Mouse (Mus musculus) kidney, embryonic 16.5 days (tissue): ENCODE data around the gene Pld5. TPM values are rescaled to one million over a fixed set of nuclear protein-coding genes. Genes with fewer than 3 reads are reported as not detected.
A peak's percentile ranks its signal among the peaks of the same experiment; 100 is the strongest.

Experiments
- ATAC-seq: fragments of 200-750 bp; cut with Nextera tagmentation; 2 replicates; pipeline ENCODE4 v1.8.0; 2017; ENCODE audit warnings: moderate TSS enrichment; ENCODE audit not compliant: low FRiP score, low TSS enrichment
- H3K27ac ChIP-seq: fragments of 300-500 bp; sonication (generic); 2 replicates; pipeline ENCODE4 v1.5.1; 2014; ENCODE audit warnings: low read length
- H3K27me3 ChIP-seq: fragments of 300-500 bp; sonication (generic); 2 replicates; pipeline ENCODE4 v1.6.1; 2014; ENCODE audit warnings: low read length, control low read depth, mixed read lengths; ENCODE audit not compliant: insufficient read depth
- H3K36me3 ChIP-seq: fragments of 300-500 bp; sonication (generic); 2 replicates; pipeline ENCODE4 v1.6.1; 2014; ENCODE audit warnings: low read length, control low read depth, mixed read lengths; ENCODE audit not compliant: insufficient read depth
- H3K4me1 ChIP-seq: fragments of 300-500 bp; sonication (generic); 2 replicates; pipeline ENCODE4 v1.6.1; 2014; ENCODE audit warnings: low read length, control low read depth, mixed read lengths; ENCODE audit not compliant: insufficient read depth
- H3K4me2 ChIP-seq: fragments of 300-500 bp; sonication (generic); replicated peaks from 2 replicates; pipeline ENCODE4 v1.6.1; 2014; ENCODE audit warnings: low read depth, low read length
- H3K4me3 ChIP-seq: fragments of 300-500 bp; sonication (generic); 2 replicates; pipeline ENCODE4 v1.5.1; 2014; ENCODE audit warnings: mild to moderate bottlenecking, low read length
- H3K9ac ChIP-seq: fragments of 300-500 bp; sonication (generic); replicated peaks from 2 replicates; pipeline ENCODE4 v1.6.1; 2014; ENCODE audit warnings: low read length
- H3K9me3 ChIP-seq: fragments of 300-500 bp; sonication (generic); 2 replicates; pipeline ENCODE4 v1.6.1; 2016; ENCODE audit warnings: low read length, control low read depth
- WGBS: fragments of 180-500 bp; shearing (Covaris S2); extraction: QIAGEN DNeasy Blood & Tissue Kit; methylation state at CpG from one replicate; pipeline ENCODE4 v1.1.7; 2014; 5-methylcytosine and 5-hydroxymethylcytosine counted together
- polyA plus RNA-seq: library from polyadenylated mRNA; unstranded; fragments of >200 nt; fragmentation: Nextera tagmentation; extraction: Ambion mirVana; gene quantifications from 2 replicates; pipeline ENCODE4 v1.2.1, GENCODE M21; 2015

Gene Pld5
- polyA plus RNA-seq, 1 experiment from 2014 or later: 1.9 TPM

DNA sequence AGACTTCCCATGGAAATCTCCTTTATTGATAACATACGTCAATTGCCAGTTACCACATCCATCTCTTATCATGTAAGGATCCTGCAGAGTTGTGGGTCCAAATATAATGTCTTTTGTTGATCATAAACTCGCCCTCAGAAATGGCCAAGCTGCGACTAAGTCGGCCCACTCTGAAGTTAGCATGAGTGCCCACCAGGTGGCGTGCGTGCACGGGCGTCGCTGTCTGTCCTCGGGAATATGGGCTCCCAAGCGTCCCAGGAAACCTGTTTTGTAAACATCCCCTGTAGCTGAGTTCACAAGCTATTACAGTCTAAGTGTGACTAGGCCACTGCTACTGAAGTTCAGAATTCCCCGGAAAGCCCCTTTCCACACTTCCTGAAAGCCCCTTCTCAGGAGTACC is 51.9 kb downstream of the Pld5 start:
- Histone ChIP-seq H3K9me3 (no peaks in the 10 kb centered on the region), H3K36me3 (no peaks in the 10 kb centered on the region), H3K27ac (no peak overlapping the region), H3K4me1 (0 out of 2 replicates have a peak, but pooled peaks cover 3% of the 10 kb centered on the region), H3K4me2 (peak overlapping the region; percentile 36; the same call in 1 of the 2 replicates), H3K9ac (no peak overlapping the region), H3K4me3 (0 out of 2 replicates have a peak overlapping the region, but pooled peaks have one; percentile 4), H3K27me3 (no peaks in the 10 kb centered on the region)
- WGBS: 7% methylated on average over 12 of the region's 12 CpGs
- peak; percentile 69; the same call in 1 of the 2 replicates for ATAC-seq

DNA sequence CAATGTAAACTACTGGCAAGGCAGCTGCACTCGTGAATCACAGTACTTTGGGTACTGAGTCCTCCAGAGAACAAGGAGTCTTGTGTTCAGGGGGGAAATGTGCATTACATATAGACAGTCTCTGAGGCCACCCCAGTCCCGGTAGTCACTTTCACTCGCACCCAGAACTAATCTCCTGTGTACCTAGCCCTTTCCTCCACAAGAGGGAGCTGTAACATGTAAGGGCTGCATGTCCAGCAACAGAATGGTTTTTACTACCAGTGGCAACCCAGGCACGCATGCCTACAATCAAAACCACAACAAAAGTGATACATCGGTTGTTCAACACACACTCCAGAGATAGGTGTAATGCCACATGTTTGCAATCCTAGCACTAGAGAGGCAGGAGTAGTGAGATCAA is 56.9 kb downstream of the Pld5 start:
- Histone ChIP-seq H3K9me3 (no peaks in the 10 kb centered on the region), H3K27me3 (no peaks in the 10 kb centered on the region), H3K36me3 (no peaks in the 10 kb centered on the region), H3K4me1 (peaks cover 8% of the 10 kb centered on the region; the same call in 1 of the 2 replicates), H3K9ac (no peak overlapping the region), H3K4me3 (no peak overlapping the region), H3K27ac (no peak overlapping the region), H3K4me2 (no peak overlapping the region)
- no peak for ATAC-seq
- WGBS: 86% methylated on average over 5 of the region's 5 CpGs

DNA sequence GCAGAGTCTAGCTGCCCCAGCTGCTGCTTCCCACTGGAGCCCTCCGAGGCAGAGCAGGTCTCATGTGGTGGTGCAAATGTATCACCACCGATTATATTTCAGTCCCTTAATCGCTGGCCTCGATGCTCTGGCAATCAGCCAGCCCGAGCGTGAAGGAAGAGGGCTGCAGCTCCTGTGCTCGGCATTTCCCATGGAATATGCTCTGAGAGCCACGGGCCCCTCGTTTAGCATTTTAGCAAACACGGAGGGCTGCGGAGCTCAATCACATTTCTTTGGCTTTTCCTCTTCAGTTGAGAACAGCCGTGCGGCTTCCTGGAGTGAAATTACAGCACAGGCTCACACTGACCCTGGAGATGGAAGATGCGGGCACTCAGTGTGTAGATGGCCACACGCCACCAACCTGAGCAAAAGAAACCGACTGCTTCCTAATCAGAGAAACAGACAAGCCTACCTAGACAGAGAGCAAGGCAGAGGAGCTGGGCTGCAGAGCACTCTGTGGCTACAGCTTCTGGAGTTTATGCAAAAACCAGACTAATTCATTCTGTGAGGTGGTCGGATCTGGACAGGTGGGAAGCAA is 61.4 kb downstream of the Pld5 start:
- Histone ChIP-seq H3K4me3 (peak overlapping the region; percentile 27), H3K9ac (peak overlapping the region; percentile 47; the same call in 1 of the 2 replicates)
- peak; percentile 55; the same call in 1 of the 2 replicates for ATAC-seq

DNA sequence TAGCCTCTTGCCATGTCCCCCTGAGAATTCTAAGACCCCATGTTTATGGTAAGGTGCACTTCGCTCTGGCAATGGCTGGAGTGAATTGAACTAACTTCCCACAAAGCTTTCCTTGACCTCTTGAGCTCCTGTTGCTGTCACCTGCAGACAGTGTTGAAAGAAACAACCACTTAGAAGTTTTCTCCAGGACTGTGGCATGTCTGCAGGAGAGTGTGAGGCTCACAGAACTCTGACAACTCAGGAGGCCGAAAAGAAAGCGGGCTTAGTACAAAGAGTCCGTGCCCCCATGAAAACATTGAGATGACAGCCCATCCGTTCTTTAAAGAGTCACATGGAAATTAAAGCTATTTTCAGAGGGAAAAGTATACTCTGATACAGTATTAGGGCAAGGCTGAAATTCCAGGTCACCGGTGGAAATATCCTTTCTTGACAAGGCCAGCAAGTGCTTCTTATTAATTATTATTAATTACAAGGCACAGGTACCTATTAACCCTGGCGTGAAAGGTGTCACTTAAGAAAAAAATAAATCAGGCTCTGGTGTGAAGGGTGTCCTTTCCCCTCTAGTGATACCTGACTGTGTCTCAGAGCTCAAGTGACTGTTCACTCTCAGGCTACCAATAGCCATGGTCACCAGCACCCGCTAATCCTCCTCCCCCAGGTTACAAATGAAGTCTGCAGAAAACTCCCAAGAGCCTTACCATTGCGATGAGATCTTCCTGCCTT is 62.0 kb downstream of the Pld5 start:
- no peak for ATAC-seq
- H3K4me3 ChIP-seq: peak overlapping the region; percentile 27
- peaks cover 10% of the 10 kb centered on the region; the same call in 1 of the 2 replicates for H3K4me1 ChIP-seq
- H3K36me3 ChIP-seq: no peaks in the 10 kb centered on the region
- H3K27me3 ChIP-seq: no peaks in the 10 kb centered on the region
- 47% methylated on average over 9 of the region's 9 CpGs for WGBS
- H3K4me2 ChIP-seq: peak overlapping the region; percentile 51
- H3K9ac ChIP-seq: 0 out of 2 replicates have a peak overlapping the region, but pooled peaks have one; percentile 47
- H3K27ac ChIP-seq: no peak overlapping the region
- H3K9me3 ChIP-seq: no peaks in the 10 kb centered on the region

More for the DNA sequence above, 61.4 kb downstream of the Pld5 start:
- Histone ChIP-seq H3K4me2 (peak overlapping the region; percentile 51), H3K9me3 (no peaks in the 10 kb centered on the region), H3K27ac (no peak overlapping the region), H3K4me1 (peaks cover 10% of the 10 kb centered on the region; the same call in 1 of the 2 replicates), H3K36me3 (no peaks in the 10 kb centered on the region), H3K27me3 (no peaks in the 10 kb centered on the region)
- 15% methylated on average over 17 of the region's 17 CpGs for WGBS

DNA sequence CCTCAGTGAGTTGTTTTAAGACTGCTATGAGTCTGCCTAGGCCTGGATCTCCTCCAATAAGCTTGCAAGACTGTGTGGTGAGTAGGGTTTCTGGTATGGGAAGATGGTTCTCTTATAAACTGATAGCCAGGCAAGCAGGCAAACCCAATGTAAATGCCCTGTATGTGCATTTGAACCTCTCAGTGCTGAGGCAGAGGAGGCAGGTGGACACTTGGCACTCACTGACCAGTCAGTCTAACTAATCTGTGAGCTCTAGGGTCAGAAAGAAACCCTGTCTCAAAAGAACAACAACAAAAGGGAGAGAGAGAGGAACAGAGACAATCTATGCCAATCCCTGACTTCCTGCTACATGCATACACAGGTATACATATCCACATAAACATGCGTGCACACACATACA is 64.3 kb downstream of the Pld5 start:
- H3K9ac ChIP-seq: no peak overlapping the region
- no peaks in the 10 kb centered on the region for H3K9me3 ChIP-seq
- ATAC-seq: no peak
- no peaks in the 10 kb centered on the region for H3K36me3 ChIP-seq
- no peak overlapping the region for H3K27ac ChIP-seq
- no peak overlapping the region for H3K4me3 ChIP-seq
- no peaks in the 10 kb centered on the region for H3K27me3 ChIP-seq
- H3K4me2 ChIP-seq: no peak overlapping the region
- peaks cover 10% of the 10 kb centered on the region; the same call in 1 of the 2 replicates for H3K4me1 ChIP-seq
- 87% methylated on average over 1 of the region's 1 CpGs for WGBS

DNA sequence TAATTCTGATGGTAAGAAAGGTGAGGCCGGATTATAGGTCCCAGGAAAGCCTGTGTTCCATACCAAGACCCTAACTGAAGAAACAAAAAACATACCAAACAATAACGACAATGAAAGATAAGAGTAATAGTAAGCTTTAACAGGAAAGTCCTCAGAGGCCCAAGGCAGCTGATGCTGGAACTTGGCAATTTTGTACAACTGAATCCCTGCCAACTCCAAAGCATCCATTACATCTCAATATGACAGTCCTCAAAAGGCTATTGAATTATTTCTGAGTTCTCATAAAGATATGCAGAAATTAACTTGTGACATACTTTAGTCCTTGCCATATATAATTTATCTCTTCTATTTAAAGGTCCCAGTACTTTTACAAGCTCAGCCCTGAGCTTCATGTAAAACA is 67.1 kb downstream of the Pld5 start:
- no peak overlapping the region for H3K4me3 ChIP-seq
- no peak for ATAC-seq
- no peak overlapping the region for H3K9ac ChIP-seq
- H3K36me3 ChIP-seq: no peaks in the 10 kb centered on the region
- H3K27ac ChIP-seq: no peak overlapping the region
- H3K27me3 ChIP-seq: no peaks in the 10 kb centered on the region
- WGBS: 82% methylated on average over 2 of the region's 2 CpGs
- H3K9me3 ChIP-seq: no peaks in the 10 kb centered on the region
- no peaks in the 10 kb centered on the region for H3K4me1 ChIP-seq
- no peak overlapping the region for H3K4me2 ChIP-seq

DNA sequence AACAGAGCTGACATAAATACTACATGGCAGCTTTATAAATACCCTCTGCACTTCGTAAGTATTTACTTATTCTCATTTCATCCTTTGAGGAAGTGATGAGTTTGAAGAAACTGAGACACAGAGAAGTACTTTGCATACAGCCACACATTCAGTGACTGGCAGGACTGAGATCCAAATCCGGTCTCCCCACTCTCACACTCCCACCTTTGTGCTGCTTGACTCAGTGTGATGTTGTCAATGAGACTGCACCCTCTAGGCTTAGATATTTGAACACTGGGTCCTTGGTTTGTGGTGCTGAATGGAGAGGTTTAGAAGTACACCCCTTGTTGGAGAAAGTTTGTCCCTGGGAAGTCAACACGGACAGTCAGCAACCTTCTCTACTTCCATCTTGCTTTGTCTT is 72.8 kb downstream of the Pld5 start:
- no peaks in the 10 kb centered on the region for H3K4me1 ChIP-seq
- WGBS: 66% methylated on average over 3 of the region's 3 CpGs
- no peak overlapping the region for H3K4me2 ChIP-seq
- no peaks in the 10 kb centered on the region for H3K36me3 ChIP-seq
- no peak for ATAC-seq
- no peaks in the 10 kb centered on the region for H3K27me3 ChIP-seq
- H3K27ac ChIP-seq: no peak overlapping the region
- no peaks in the 10 kb centered on the region for H3K9me3 ChIP-seq
- no peak overlapping the region for H3K4me3 ChIP-seq
- H3K9ac ChIP-seq: no peak overlapping the region

DNA sequence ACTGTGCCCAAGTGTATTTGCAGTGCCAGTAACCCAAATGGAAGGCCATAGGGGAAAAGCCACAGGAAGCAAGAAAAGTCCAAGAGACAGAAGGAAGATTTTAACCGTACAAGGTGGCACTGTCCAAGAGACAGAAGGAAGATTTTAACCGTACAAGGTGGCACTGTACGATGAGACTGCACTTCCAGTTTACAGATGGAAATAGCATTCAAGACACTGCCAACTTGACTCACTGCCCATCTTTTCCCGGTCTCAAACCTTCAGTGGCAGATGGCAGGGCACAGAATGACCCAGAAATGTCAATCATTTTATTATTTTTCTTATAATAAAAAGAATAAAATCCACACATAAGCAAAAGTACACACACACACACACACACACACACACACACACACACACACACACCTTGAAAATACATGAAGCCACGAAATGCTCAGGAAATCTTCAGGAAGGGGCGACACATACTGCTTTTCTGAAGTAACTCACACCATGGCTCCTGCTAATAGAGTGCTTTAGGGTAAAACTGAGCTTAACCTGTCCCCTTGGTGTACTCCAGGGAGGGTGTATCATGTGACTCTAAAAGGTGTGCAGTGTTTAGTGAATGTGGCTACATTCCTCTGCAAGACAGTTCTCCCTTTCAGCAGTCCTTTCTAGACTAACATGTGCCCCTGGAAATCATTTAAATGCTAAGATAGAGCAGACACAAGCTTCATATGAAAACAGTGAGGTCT is 77.9 kb downstream of the Pld5 start:
- no peaks in the 10 kb centered on the region for H3K4me1 ChIP-seq
- 92% methylated on average over 6 of the region's 6 CpGs for WGBS
- no peaks in the 10 kb centered on the region for H3K27me3 ChIP-seq
- H3K9ac ChIP-seq: no peak overlapping the region
- no peak overlapping the region for H3K4me3 ChIP-seq
- H3K9me3 ChIP-seq: no peaks in the 10 kb centered on the region
- no peak overlapping the region for H3K27ac ChIP-seq
- H3K36me3 ChIP-seq: no peaks in the 10 kb centered on the region
- no peak for ATAC-seq
- H3K4me2 ChIP-seq: no peak overlapping the region

DNA sequence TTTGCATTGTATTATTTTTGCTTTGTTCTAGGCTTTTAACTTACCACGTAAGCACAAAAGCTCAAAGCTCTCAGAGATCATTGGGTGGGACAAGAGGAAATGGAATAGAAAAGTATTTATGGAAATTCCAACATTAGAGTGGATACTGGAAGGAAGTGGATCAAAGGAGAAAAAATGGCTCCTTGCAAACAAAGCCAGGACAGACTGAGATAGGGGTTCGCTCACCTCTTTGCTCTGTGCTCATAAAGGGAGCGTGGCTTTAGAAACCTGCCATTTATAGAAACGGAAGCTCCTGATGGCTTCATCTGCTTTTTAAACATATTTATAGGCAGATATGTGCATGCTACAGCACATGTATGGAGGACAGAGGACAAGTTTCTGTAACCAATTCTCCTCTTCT is 78.8 kb downstream of the Pld5 start:
- Histone ChIP-seq H3K4me2 (no peak overlapping the region), H3K27me3 (no peaks in the 10 kb centered on the region), H3K4me3 (no peak overlapping the region), H3K36me3 (no peaks in the 10 kb centered on the region), H3K9ac (no peak overlapping the region), H3K4me1 (no peaks in the 10 kb centered on the region), H3K9me3 (no peaks in the 10 kb centered on the region), H3K27ac (no peak overlapping the region)
- no peak for ATAC-seq
- 86% methylated on average over 4 of the region's 4 CpGs for whole genome bisulfite sequencing
